Mouse (Mus musculus) forebrain, embryonic 15.5 days (tissue): ENCODE results near the gene 1700057G04Rik. TPM values are rescaled to one million over a fixed set of nuclear protein-coding genes. Genes with fewer than 3 reads are reported as not detected.
"Not testable (repeated sequence)": the region's sequence is repeated elsewhere in the genome, so short reads cannot be mapped to it uniquely, and the experiment has no call there.

ENCODE experiments used
- ATAC-seq: fragments of 200-750 bp; cut with Nextera tagmentation; replicated peaks from 2 replicates; pipeline ENCODE4 v1.8.0; 2017; ENCODE audit warnings: mild to moderate bottlenecking, moderate TSS enrichment, moderate library complexity
- H3K27ac ChIP-seq: fragments of 300-500 bp; sonication (generic); replicated peaks from 2 replicates; pipeline ENCODE4 v1.5.1; 2015; ENCODE audit warnings: mild to moderate bottlenecking, inconsistent platforms
- H3K27me3 ChIP-seq: fragments of 300-500 bp; sonication (generic); 2 replicates; pipeline ENCODE4 v1.6.1; 2015; ENCODE audit warnings: inconsistent platforms
- H3K36me3 ChIP-seq: fragments of 300-500 bp; sonication (generic); 2 replicates; pipeline ENCODE4 v1.6.1; 2015; ENCODE audit warnings: mild to moderate bottlenecking, inconsistent platforms
- H3K4me1 ChIP-seq: fragments of 300-500 bp; sonication (generic); 2 replicates; pipeline ENCODE4 v1.6.1; 2015; ENCODE audit warnings: inconsistent platforms
- H3K4me2 ChIP-seq: fragments of 300-500 bp; sonication (generic); replicated peaks from 2 replicates; pipeline ENCODE4 v1.6.1; 2015; ENCODE audit warnings: mild to moderate bottlenecking, inconsistent platforms
- H3K4me3 ChIP-seq: fragments of 300-500 bp; sonication (generic); 2 replicates; pipeline ENCODE4 v1.5.1; 2015; ENCODE audit warnings: mild to moderate bottlenecking, inconsistent platforms
- H3K9ac ChIP-seq: fragments of 300-500 bp; sonication (generic); replicated peaks from 2 replicates; pipeline ENCODE4 v1.6.1; 2015; ENCODE audit warnings: mild to moderate bottlenecking, inconsistent platforms
- H3K9me3 ChIP-seq: fragments of 300-500 bp; sonication (generic); 2 replicates; pipeline ENCODE4 v1.6.1; 2016; ENCODE audit warnings: inconsistent platforms
- WGBS: fragments of 180-500 bp; shearing (Covaris S2); methylation state at CpG from one replicate; pipeline ENCODE4 v1.1.7; 2015; ENCODE audit warnings: mixed read lengths; 5-methylcytosine and 5-hydroxymethylcytosine counted together
- polyA plus RNA-seq: library from polyadenylated mRNA; unstranded; fragments of >200 nt; fragmentation: Nextera tagmentation; extraction: Ambion mirVana; gene quantifications from 2 replicates; pipeline ENCODE4 v1.2.1, GENCODE M21; 2015

1700057G04Rik gene
- polyA plus RNA-seq, 1 experiment from 2014 or later = not detected

DNA sequence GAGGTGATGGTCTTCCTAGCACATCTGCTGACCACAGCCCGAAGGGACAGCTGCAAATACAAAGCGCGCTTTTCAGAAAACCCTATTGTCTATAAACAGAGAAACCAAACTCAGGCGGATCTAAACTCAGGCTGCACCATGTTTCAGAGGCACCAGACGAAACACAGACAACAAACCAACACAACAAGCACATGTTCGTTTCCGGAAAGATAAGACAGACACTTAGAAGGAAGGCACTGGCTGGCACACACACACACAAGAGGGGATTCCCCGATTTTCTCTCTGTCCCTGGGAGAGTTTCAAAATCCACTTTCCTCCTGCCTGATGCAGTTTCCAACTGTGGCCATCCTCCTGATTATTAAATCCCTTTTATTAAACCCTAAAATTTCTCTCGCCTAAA lies 16.8 kb downstream of the 1700057G04Rik start:
- not testable (repeated sequence) for ATAC-seq, H3K4me1 ChIP-seq, H3K9ac ChIP-seq, H3K9me3 ChIP-seq, H3K4me2 ChIP-seq, H3K27ac ChIP-seq, H3K4me3 ChIP-seq, H3K27me3 ChIP-seq, H3K36me3 ChIP-seq
- 82% methylated on average over 9 of the region's 9 CpGs for WGBS

- H3K9me3 ChIP-seq = no peaks in the 10 kb centered on the region
- ATAC-seq = no peak
- no peak overlapping the region for H3K27ac ChIP-seq
- H3K4me2 ChIP-seq = no peak overlapping the region
- H3K4me1 ChIP-seq = no peaks in the 10 kb centered on the region
- no peak overlapping the region for H3K9ac ChIP-seq
- no peaks in the 10 kb centered on the region for H3K27me3 ChIP-seq
- no peaks in the 10 kb centered on the region for H3K36me3 ChIP-seq
- H3K4me3 ChIP-seq = no peak overlapping the region
- WGBS = 81% methylated on average over 4 of the region's 4 CpGs
Measured at GRCm38 (mm10) chr9:92326813-92327212, 17.6 kb downstream of the 1700057G04Rik start.

GRCm38 (mm10) chr9:92331383-92331782 lies 22.2 kb downstream of the 1700057G04Rik start:
- 97% methylated on average over 4 of the region's 4 CpGs for WGBS
- no peak for ATAC-seq
- no peak overlapping the region for H3K9ac ChIP-seq
- H3K9me3 ChIP-seq = no peaks in the 10 kb centered on the region
- H3K4me2 ChIP-seq = no peak overlapping the region
- no peaks in the 10 kb centered on the region for H3K4me1 ChIP-seq
- H3K4me3 ChIP-seq = no peak overlapping the region
- H3K27me3 ChIP-seq = no peaks in the 10 kb centered on the region
- no peak overlapping the region for H3K27ac ChIP-seq
- no peaks in the 10 kb centered on the region for H3K36me3 ChIP-seq

DNA sequence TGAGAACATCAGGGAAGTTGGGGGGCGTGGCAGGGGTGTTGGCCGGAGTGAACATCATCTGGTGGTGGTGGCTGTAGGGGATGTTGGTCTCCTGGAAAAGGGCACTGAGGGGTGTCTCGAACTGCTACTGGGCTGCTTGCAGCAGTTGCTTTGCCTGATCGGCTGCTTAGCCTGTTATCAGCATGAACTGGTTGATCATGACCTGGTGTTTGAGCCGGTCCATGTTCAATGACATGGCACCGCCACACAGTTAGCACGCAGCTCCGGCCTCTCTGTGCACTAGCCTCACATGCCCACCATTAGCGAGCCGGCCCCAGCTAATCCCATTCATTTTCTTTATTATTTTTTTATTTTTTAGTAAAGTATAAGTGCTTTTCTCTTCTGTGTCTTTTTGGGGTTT lies 25.7 kb downstream of the 1700057G04Rik start:
- no peak overlapping the region for H3K27ac ChIP-seq
- H3K4me1 ChIP-seq = no peaks in the 10 kb centered on the region
- no peaks in the 10 kb centered on the region for H3K27me3 ChIP-seq
- no peak overlapping the region for H3K9ac ChIP-seq
- no peak overlapping the region for H3K4me2 ChIP-seq
- WGBS = 95% methylated on average over 10 of the region's 10 CpGs
- no peak for ATAC-seq
- no peak overlapping the region for H3K4me3 ChIP-seq
- H3K36me3 ChIP-seq = no peaks in the 10 kb centered on the region
- no peaks in the 10 kb centered on the region for H3K9me3 ChIP-seq

DNA sequence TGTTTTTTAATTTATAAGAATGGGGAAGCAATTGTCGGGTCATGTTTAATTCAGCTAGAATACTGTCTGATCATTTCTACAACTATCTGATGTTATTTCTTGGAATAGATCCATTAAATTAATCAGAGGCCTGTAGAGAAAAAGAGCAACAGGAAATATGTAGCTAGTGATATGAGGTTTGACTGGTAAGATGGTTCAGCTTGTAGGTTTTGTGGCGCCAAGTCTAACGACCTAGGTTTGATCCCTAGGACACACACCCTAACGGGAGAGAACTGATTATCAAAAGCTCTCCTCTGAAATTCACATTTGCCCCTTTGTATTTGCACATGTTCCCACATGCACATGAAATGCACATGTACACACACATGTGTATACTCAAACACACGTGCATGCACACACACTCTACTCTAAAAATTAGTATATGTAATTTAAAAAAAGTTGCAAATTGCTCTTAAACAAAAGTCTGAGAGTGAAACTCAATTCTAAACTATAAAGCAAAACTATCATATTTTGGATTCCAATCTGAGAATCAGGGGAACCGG lies 26.2 kb downstream of the 1700057G04Rik start:
- no peaks in the 10 kb centered on the region for H3K4me1 ChIP-seq
- H3K36me3 ChIP-seq = no peaks in the 10 kb centered on the region
- H3K27me3 ChIP-seq = no peaks in the 10 kb centered on the region
- WGBS = 89% methylated on average over 6 of the region's 6 CpGs
- no peaks in the 10 kb centered on the region for H3K9me3 ChIP-seq
- no peak overlapping the region for H3K9ac ChIP-seq
- ATAC-seq = no peak
- no peak overlapping the region for H3K4me3 ChIP-seq
- H3K27ac ChIP-seq = no peak overlapping the region
- H3K4me2 ChIP-seq = no peak overlapping the region

DNA sequence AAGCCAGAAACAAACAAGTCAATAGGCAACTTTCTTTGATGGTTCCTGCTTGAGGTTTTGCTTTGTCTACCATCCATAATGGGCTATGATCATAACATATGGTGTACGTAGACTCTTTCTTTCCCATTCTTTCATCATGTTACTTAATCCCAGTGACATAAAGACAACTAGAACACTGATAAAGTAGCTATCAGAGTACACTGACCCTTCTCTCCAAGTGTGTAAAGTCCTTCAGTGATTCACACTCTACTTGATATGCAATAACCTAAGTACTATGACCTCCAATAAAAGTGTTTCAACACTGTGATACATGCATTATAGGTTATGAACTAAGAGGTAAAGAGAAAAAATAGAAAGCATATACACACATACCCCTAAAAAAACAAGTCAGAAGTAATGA lies 27.9 kb downstream of the 1700057G04Rik start:
- ATAC-seq = no peak
- Histone ChIP-seq H3K4me2 (no peak overlapping the region), H3K4me1 (no peaks in the 10 kb centered on the region), H3K9me3 (no peaks in the 10 kb centered on the region), H3K36me3 (no peaks in the 10 kb centered on the region), H3K27me3 (no peaks in the 10 kb centered on the region), H3K4me3 (no peak overlapping the region), H3K27ac (no peak overlapping the region), H3K9ac (no peak overlapping the region)
- 88% methylated on average over 1 of the region's 1 CpGs for WGBS

GRCm38 (mm10) chr9:92337661-92338060 lies 28.5 kb downstream of the 1700057G04Rik start:
- Histone ChIP-seq H3K4me3 (no peak overlapping the region), H3K9me3 (no peaks in the 10 kb centered on the region), H3K4me2 (no peak overlapping the region), H3K9ac (no peak overlapping the region), H3K4me1 (no peaks in the 10 kb centered on the region), H3K27ac (no peak overlapping the region), H3K36me3 (no peaks in the 10 kb centered on the region), H3K27me3 (no peaks in the 10 kb centered on the region)
- ATAC-seq = no peak
- WGBS = 77% methylated on average over 3 of the region's 3 CpGs

DNA sequence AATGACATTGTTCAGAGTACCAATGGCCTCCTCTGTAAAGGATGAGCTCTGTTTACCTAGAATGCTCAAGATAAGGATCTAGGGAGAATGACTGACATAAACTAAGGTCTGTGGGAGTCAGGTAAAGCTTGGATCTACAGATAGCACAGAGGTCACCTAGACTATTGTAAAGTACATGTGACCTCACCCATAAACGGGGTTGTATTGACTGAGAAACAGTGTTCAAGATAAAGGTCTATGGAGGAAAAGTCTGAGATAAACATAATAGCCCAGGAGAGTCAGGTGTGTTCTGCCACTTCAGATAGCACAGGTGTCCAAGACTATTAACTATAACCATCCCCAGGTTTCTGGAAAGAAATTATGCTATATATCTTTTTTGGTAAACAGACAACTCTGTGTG lies 29.8 kb downstream of the 1700057G04Rik start:
- H3K36me3 ChIP-seq = no peaks in the 10 kb centered on the region
- H3K4me3 ChIP-seq = no peak overlapping the region
- H3K27ac ChIP-seq = no peak overlapping the region
- no peak overlapping the region for H3K9ac ChIP-seq
- no peak overlapping the region for H3K4me2 ChIP-seq
- H3K9me3 ChIP-seq = no peaks in the 10 kb centered on the region
- ATAC-seq = no peak
- H3K4me1 ChIP-seq = no peaks in the 10 kb centered on the region
- no peaks in the 10 kb centered on the region for H3K27me3 ChIP-seq
- 95% methylated on average over 1 of the region's 1 CpGs for WGBS

GRCm38 (mm10) chr9:92351924-92352323 lies 42.7 kb downstream of the 1700057G04Rik start:
- ATAC-seq = no peak
- no peak overlapping the region for H3K27ac ChIP-seq
- H3K9ac ChIP-seq = no peak overlapping the region
- H3K4me3 ChIP-seq = no peak overlapping the region
- no peak overlapping the region for H3K4me2 ChIP-seq
- H3K36me3 ChIP-seq = no peaks in the 10 kb centered on the region
- 88% methylated on average over 1 of the region's 1 CpGs for WGBS
- H3K4me1 ChIP-seq = no peaks in the 10 kb centered on the region
- no peaks in the 10 kb centered on the region for H3K27me3 ChIP-seq
- no peaks in the 10 kb centered on the region for H3K9me3 ChIP-seq

- Histone ChIP-seq H3K9ac (no peak overlapping the region), H3K4me2 (no peak overlapping the region), H3K27me3 (no peaks in the 10 kb centered on the region), H3K4me3 (no peak overlapping the region), H3K27ac (no peak overlapping the region), H3K4me1 (no peaks in the 10 kb centered on the region), H3K9me3 (no peaks in the 10 kb centered on the region), H3K36me3 (no peaks in the 10 kb centered on the region)
- ATAC-seq = no peak
- WGBS = 74% methylated on average over 3 of the region's 3 CpGs
Measured at GRCm38 (mm10) chr9:92353306-92353705, 44.1 kb downstream of the 1700057G04Rik start.

GRCm38 (mm10) chr9:92360691-92361310 lies 51.6 kb downstream of the 1700057G04Rik start:
- no peak overlapping the region for H3K27ac ChIP-seq
- no peak for ATAC-seq
- no peak overlapping the region for H3K4me2 ChIP-seq
- no peaks in the 10 kb centered on the region for H3K9me3 ChIP-seq
- H3K4me1 ChIP-seq = no peaks in the 10 kb centered on the region
- H3K9ac ChIP-seq = no peak overlapping the region
- no peak overlapping the region for H3K4me3 ChIP-seq
- no peaks in the 10 kb centered on the region for H3K27me3 ChIP-seq
- WGBS = 44% methylated on average over 1 of the region's 1 CpGs
- no peaks in the 10 kb centered on the region for H3K36me3 ChIP-seq

DNA sequence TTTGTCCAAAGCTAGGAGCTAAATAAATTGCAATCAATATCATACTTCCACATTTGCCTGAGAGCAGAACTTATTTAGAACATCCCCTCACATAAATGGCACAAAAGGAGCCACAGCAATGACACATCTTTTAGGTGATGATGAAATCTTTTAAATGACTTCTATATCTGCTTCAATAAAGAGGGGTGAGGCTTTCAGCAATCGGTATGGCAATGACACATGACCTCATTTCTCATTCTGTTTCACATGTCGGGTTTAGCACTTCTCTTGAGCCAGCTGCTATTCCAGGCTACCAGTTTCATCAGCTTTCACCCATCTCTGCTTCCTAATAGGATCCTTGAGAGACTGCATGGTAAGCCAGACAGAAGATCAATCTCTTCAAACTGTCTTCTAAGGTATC lies 54.3 kb downstream of the 1700057G04Rik start:
- Histone ChIP-seq H3K27me3 (no peaks in the 10 kb centered on the region), H3K9me3 (no peaks in the 10 kb centered on the region), H3K9ac (no peak overlapping the region), H3K4me1 (no peaks in the 10 kb centered on the region), H3K27ac (no peak overlapping the region), H3K36me3 (no peaks in the 10 kb centered on the region), H3K4me2 (no peak overlapping the region), H3K4me3 (no peak overlapping the region)
- no peak for ATAC-seq
- 83% methylated on average over 2 of the region's 2 CpGs for WGBS

DNA sequence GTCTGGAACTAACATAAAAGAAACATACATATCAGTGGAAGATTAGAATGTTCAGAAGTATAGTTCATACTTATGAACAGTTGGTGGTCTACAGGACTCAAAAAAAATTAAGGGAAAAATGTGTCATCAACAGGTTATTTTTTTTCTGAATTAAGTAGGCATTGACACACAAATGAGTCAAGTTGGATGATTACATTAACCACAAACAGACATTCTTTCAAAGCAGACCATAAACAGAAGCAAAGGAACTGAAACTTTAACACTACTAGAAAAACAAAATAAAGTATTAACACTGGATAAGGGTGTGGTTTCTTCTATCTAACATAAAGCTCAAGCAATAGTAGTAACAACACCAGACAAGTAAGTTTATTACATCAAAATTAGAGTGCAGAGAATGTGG lies 59.7 kb downstream of the 1700057G04Rik start:
- no peak overlapping the region for H3K4me3 ChIP-seq
- no peak for ATAC-seq
- H3K9ac ChIP-seq = no peak overlapping the region
- no peaks in the 10 kb centered on the region for H3K27me3 ChIP-seq
- H3K4me2 ChIP-seq = no peak overlapping the region
- no peaks in the 10 kb centered on the region for H3K4me1 ChIP-seq
- no peak overlapping the region for H3K27ac ChIP-seq
- no peaks in the 10 kb centered on the region for H3K9me3 ChIP-seq
- H3K36me3 ChIP-seq = no peaks in the 10 kb centered on the region
